ENCODE assay signal across 29 mouse cellular contexts in the genomic region with DNA sequence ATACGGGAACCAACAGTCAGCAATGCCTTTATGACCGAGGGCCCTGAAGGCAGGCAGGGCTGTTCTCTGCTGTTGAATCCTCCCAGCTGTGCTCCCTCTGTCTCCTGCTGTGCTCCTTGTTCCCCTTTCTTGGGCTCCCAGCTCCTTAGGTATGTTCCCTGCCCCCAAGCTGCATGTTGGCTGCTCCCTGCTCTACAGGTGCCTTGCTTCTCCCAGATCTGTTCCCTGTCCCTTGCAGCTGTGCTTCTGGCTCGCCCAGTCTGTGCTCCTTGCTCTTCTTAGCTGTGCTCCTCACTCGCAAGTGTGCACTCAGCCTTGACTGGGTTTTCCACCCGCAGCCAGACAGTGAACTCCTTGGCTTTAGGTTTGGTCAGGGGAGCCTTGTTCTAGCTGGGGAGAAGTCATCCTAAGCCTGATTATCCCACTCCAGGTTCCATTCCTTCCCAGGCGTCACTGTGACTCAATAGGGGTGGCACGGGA. TPM values are rescaled to one million over a fixed set of nuclear protein-coding genes. Genes with fewer than 3 reads are reported as not detected.
DNase-seq lines count a peak whose midpoint lies in the region; ATAC-seq and TF ChIP-seq lines count a peak whose summit lies in the region.
"Had no signal": no experiment of that assay in that cellular context is flagged by ENCODE, and none has a peak within 500 bp of the region (broad histone marks: within the 10 kb centered on the region; RNA-seq: fewer than 3 reads in every experiment).

No protein-coding gene starts in this region.

- no peaks in the 10 kb centered on the region for H3K27me3 ChIP-seq in heart, embryonic 11.5 days (ENCODE audit: control insufficient read depth, insufficient read depth, low read length)
- no peaks in the 10 kb centered on the region for H3K27me3 ChIP-seq in Patski
- H3K27me3 ChIP-seq: forebrain, embryonic 13.5 days; hindbrain, embryonic 12.5 days; lung, embryonic 15.5 days; midbrain, embryonic 15.5 days; stomach, embryonic 15.5 days had no signal

- CTCF ChIA-PET in Patski (lab: Charles Lee), result no interaction called here

- H3K4me2 ChIP-seq in heart, embryonic 11.5 days, result no peak overlapping the region
- H3K4me2 ChIP-seq: forebrain, embryonic 13.5 days; hindbrain, embryonic 12.5 days; lung, embryonic 15.5 days; midbrain, embryonic 15.5 days; stomach, embryonic 15.5 days had no signal

- TF ChIP-seq CTCF in Patski (IDR thresholded peaks at IDR 0.05), result no peak

- no peak for ATAC-seq in heart, embryonic 11.5 days (replicated peaks; ENCODE audit: insufficient number of reproducible peaks, low FRiP score, low TSS enrichment)
- peak; percentile 32 for ATAC-seq in Patski
- ATAC-seq: forebrain, embryonic 13.5 days; midbrain, embryonic 15.5 days had no signal

- DNase-seq in heart, adult 11 months, result peak; percentile 92
- DNase-seq in A20 (ENCODE audit: low read depth, low spot score) (peak; percentile 1), ES-E14 (ENCODE audit: low read depth, low spot score) (no peak), Patski (ENCODE audit: low read depth, low spot score) (no peak)
- DNase-seq in embryo, embryonic 11 days, result no peak
- DNase-seq in cerebellum, adult 8-10 months, result no peak
- DNase-seq: adrenal gland, adult 8-10 months; B cell, adult 2 months; cerebellum, adult 9-11 months; gastrocnemius, postnatal 14 days; heart, postnatal 36 days; kidney, adult 11 months; kidney, postnatal 36 days; liver; right cerebral cortex, postnatal 25 days had no signal

- H3K9me3 ChIP-seq in heart, embryonic 11.5 days (replicated peaks; ENCODE audit: control insufficient read depth, low read length), result no peaks in the 10 kb centered on the region
- H3K9me3 ChIP-seq in ES-E14 (ENCODE audit: control insufficient read depth, insufficient read depth, low read depth, low read length), result no peaks in the 10 kb centered on the region
- H3K9me3 ChIP-seq: forebrain, embryonic 13.5 days; heart, embryonic 10.5 days; hindbrain, embryonic 12.5 days; lung, embryonic 15.5 days; midbrain, embryonic 10.5 days; midbrain, embryonic 15.5 days; stomach, embryonic 15.5 days had no signal

- no peak overlapping the region for H3K27ac ChIP-seq in heart, embryonic 11.5 days (ENCODE audit: low read depth, low read length)
- H3K27ac ChIP-seq in ES-E14 (ENCODE audit: insufficient read depth, low read depth, low read length, poor library complexity, severe bottlenecking), result no peak overlapping the region
- H3K27ac ChIP-seq: forebrain, embryonic 13.5 days; heart, embryonic 10.5 days; hindbrain, embryonic 12.5 days; lung, embryonic 15.5 days; midbrain, embryonic 10.5 days; midbrain, embryonic 15.5 days; stomach, embryonic 15.5 days had no signal

- POLR2A ChIA-PET in Patski (lab: Charles Lee), result interaction anchor here (0.6 kb wide), 1 partner anchor 10 kb away, joined by 5 read pairs; the partner anchor contains the start of gene D2hgdh

- H3K9ac ChIP-seq in heart, embryonic 11.5 days (ENCODE audit: low read depth, low read length), result no peak overlapping the region
- peak overlapping the region; percentile 1; the same call in 1 of the 2 replicates for H3K9ac ChIP-seq in ES-E14 (ENCODE audit: insufficient read depth, low read depth, low read length, poor library complexity, severe bottlenecking)
- H3K9ac ChIP-seq: forebrain, embryonic 13.5 days; hindbrain, embryonic 12.5 days; lung, embryonic 15.5 days; midbrain, embryonic 15.5 days; stomach, embryonic 15.5 days had no signal

- in situ Hi-C loops in ES-E14 (cut with MboI; ENCODE audit: low sequenced_read_pairs in 2 of 2, unreplicated experiment in 2 of 2) (no loop called here), Patski (cut with MboI; ENCODE audit: low pct_unique_long_range_greater_than_20kb) (loop anchor here (10.0 kb wide), 1 partner anchor 240 kb away; no protein-coding TSS in a partner anchor)

- H3K36me3 ChIP-seq in heart, embryonic 11.5 days (ENCODE audit: control insufficient read depth, insufficient read depth, low read length), result no peaks in the 10 kb centered on the region
- peaks cover 4% of the 10 kb centered on the region; the same call in 1 of the 2 replicates for H3K36me3 ChIP-seq in ES-E14 (ENCODE audit: control insufficient read depth, insufficient read depth, low read length, poor library complexity, severe bottlenecking)
- H3K36me3 ChIP-seq: midbrain, embryonic 15.5 days; stomach, embryonic 15.5 days had no signal

- no peak overlapping the region for H3K4me3 ChIP-seq in heart, embryonic 11.5 days (ENCODE audit: low read depth, low read length)
- no peak overlapping the region for H3K4me3 ChIP-seq in ES-E14 (ENCODE audit: insufficient read depth in 1 of 2, low read depth in 1 of 2, low read length in 2 of 2, poor library complexity in 1 of 2, severe bottlenecking in 1 of 2)
- H3K4me3 ChIP-seq: forebrain, embryonic 13.5 days; heart, embryonic 10.5 days; hindbrain, embryonic 12.5 days; lung, embryonic 15.5 days; midbrain, embryonic 10.5 days; midbrain, embryonic 15.5 days; stomach, embryonic 15.5 days had no signal

- H3K4me1 ChIP-seq in heart, embryonic 11.5 days (ENCODE audit: control insufficient read depth, insufficient read depth, low read length), result no peaks in the 10 kb centered on the region
- peaks cover 0 to 2% of the 10 kb centered on the region in 2 experiments; a peak in 1 of 4 replicates for H3K4me1 ChIP-seq in ES-E14 (ENCODE audit: control insufficient read depth in 2 of 2, insufficient read depth in 2 of 2, low read length in 2 of 2, poor library complexity in 1 of 2)
- H3K4me1 ChIP-seq: forebrain, embryonic 13.5 days; hindbrain, embryonic 12.5 days; lung, embryonic 15.5 days; midbrain, embryonic 10.5 days; midbrain, embryonic 15.5 days; stomach, embryonic 15.5 days had no signal

- WGBS in heart, embryonic 11.5 days (ENCODE audit: insufficient replicate concordance), result 88% methylated on average over 7 of the region's 7 CpGs

TF ChIP-seq in ES-E14, 5 proteins besides CTCF, POLR2A, EP300 and RAD21:
- TF ChIP-seq ZC3H11A (IDR thresholded peaks at IDR 0.05; ENCODE audit: borderline replicate concordance, low read depth, low read length) (no peak), ZNF384 (IDR thresholded peaks at IDR 0.05; ENCODE audit: low read depth, low read length) (no peak)

RNA-seq across cellular contexts. Expression of gene D2hgdh, which starts 10.0 kb away (rescaled TPM):
- polyA plus RNA-seq in heart, embryonic 11.5 days (2014; fragmentation: Nextera tagmentation; extraction: Ambion mirVana), result 12.0 and 12.9 TPM in 2 replicates
- 10.9 and 11.0 TPM in 2 replicates for total RNA-seq in ES-E14 (2012; rRNA removed)
- polyA plus RNA-seq in Patski (2021), result 34.9 TPM

RNA-seq across cellular contexts. Expression of gene Gal3st2, which starts 26.4 kb away (rescaled TPM):
- 0.17 TPM in 1 of 2 replicates, not detected in the other for polyA plus RNA-seq in heart, embryonic 11.5 days (2014; fragmentation: Nextera tagmentation; extraction: Ambion mirVana)
- not detected in 2 replicates for total RNA-seq in ES-E14 (2012; rRNA removed)
- not detected for polyA plus RNA-seq in Patski (2021)
- total RNA-seq: gastrocnemius, postnatal 14 days; granulocyte monocyte progenitor cell, adult 5-6 weeks; left cerebral cortex, postnatal 10 days; megakaryocyte progenitor cell, adult 5-6 weeks; neutrophil, adult 5-6 weeks had no signal
- polyA plus RNA-seq: forebrain, embryonic 13.5 days; heart, embryonic 10.5 days; hindbrain, embryonic 12.5 days; kidney, embryonic 16.5 days; liver, embryonic 16.5 days; midbrain, embryonic 10.5 days; midbrain, embryonic 15.5 days had no signal

RNA-seq across cellular contexts. Expression of gene Ing5, which starts 30.9 kb away (rescaled TPM):
- polyA plus RNA-seq in heart, embryonic 11.5 days (2014; fragmentation: Nextera tagmentation; extraction: Ambion mirVana), result 14.4 and 15.5 TPM in 2 replicates
- 23.2 and 26.5 TPM in 2 replicates for total RNA-seq in ES-E14 (2012; rRNA removed)
- 10.4 TPM for polyA plus RNA-seq in Patski (2021)

RNA-seq across cellular contexts. Expression of gene Dtymk, which starts 33.0 kb away (rescaled TPM):
- 201 and 206 TPM in 2 replicates for polyA plus RNA-seq in heart, embryonic 11.5 days (2014; fragmentation: Nextera tagmentation; extraction: Ambion mirVana)
- total RNA-seq in ES-E14 (2012; rRNA removed), result 304 and 331 TPM in 2 replicates
- polyA plus RNA-seq in Patski (2021), result 86.4 TPM

Comparison
In these comparisons a context has a peak if more than half of its experiments do, and no peak if none do; other contexts are left out.
1. DNase-seq: peak in heart, adult 11 months (single experiment) and A20 (single experiment); none in ES-E14 (single experiment), Patski (single experiment), embryo, embryonic 11 days (single experiment) and cerebellum, adult 8-10 months (single experiment).